Mouse (Mus musculus): ENCODE data around the gene Cypt1.

Cypt1 gene

DNA sequence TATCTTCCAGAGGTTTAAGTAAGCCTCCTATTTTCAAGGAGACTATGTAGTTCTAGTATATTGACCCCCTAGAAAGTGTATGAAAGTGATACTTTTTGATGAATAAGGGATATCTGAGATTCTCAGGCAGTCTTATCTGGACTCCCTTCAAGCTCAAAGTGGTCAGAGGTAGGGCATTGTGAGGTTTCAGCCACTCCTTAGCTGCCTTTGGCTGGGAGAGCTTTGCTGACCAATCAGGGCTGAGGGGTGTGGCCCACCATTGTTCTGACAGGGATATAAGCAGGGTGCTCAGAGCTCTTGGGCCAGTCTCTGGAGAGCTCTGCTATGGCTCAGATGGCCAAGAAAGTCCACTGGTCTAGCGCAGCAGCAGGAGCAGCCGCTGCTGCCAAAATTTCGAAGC, at the start of gene Cypt1:
Cypt1 (plus strand) TSS at position 301 of the 400 bp plus-strand sequence.
- DNase-seq (ENCODE audit: low spot score): no peak

DNA sequence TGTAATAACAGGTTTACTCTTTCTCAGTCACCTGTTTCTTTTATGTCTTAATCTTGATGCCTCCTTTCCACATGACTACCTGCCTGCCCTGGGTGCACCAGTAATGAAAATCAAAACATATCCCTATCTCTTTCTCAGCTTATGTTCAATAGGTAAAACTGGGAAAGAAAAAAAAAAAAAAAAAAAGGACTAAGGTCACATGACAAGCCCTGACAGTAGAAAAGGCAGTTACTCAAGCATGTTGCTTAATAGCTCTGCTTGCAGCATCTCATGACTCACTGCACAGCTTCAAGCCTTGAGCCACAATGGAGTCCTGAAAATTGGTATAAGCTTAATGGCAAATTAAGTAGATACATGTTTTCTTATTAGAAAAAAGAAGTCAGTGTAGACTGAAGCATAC, 24.1 kb downstream of the Cypt1 start:
- DNase-seq (ENCODE audit: low spot score): no peak

GRCm38 (mm10) chrX:16557061-16557460, 34.4 kb downstream of the Cypt1 start:
- no peak for DNase-seq (ENCODE audit: low spot score)

- DNase-seq (ENCODE audit: low spot score): no peak
Observed at GRCm38 (mm10) chrX:16558501-16558900, 35.8 kb downstream of the Cypt1 start.
